Mouse (Mus musculus): ENCODE measurements around the gene Zfp719. TPM values are rescaled to one million over a fixed set of nuclear protein-coding genes. Genes with fewer than 3 reads are reported as not detected.

Zfp719 gene
- 8.9 and 9.6 TPM in 2 replicates for polyA plus RNA-seq (2015; fragmentation: Nextera tagmentation; extraction: Ambion mirVana)

DNA sequence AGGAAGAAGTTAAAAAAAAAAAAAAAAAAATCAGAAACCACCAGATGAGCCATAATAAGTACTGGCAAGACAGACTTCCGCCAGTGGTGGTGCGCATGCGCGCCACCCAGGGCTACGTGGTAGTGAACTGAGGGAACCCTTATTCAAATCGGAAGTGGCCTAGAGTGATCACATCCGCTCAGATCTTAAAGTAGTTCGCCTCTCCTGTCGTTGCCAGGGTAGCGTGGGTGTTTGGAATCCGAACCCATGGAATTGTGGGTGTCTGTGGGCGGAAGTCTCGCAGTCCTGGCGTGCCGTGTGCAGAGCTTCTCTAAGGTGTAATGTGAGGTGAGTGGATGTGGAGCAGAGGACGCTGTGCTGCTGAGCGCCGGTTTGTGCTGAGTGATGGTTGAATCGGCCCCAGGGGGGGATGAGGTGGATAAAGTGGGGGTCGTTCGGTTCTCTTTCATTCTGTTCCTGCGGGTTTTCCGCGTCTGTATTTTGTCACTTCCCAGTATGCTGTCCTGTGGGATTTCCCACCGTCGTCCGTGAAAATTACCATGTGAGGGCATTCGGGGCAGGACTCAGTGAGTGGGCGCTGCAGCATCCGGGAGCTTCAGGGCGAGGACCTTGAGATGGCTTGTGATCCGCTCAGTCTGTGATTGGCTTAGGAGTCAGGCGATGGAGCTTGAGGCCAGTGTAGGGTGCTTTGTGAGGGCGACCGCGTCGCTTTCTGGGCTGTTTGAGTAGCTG, at the start of gene Zfp719:
Gene Zfp719 (plus strand): TSS at position 171 of the 732 bp plus-strand sequence.

DNA sequence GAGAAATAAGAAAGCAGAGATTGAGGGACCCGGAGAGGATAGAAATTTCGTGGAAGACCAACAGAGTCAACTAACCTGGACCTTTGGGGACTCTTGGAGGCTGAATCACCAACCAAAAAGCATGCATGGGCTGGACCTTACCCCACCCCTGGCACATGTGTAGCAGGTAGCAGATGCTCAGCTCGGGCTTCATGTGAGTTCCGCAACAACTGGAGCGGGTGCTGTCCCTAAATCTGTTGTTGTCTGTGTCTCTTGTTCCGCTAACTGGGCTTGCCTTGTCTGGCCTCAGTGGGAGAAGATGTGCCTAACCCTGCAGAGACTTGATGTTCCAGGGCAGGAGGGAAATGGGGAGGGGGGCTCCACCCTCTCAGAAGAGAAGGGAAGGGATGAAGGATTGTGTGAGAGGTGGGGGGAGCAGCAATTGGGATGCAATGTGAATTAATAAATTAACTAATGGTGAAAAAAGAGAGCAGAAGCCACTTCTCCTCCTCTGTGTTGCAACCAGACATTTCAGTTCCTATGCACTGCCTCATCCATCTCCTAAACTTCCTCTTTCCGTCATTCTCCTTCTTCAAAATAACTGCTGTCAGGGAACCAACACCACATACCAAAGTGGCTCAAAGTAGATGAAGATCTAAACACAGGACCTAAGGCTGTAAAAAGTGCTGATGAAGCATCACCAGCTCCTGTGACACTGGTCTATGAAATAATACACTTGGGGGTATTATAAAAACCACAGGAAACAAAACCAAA, 35.0 kb upstream of the Zfp719 start, which contains the start of gene Cd33:
Gene Cd33 (minus strand): TSS at position 204 of the 753 bp plus-strand sequence.

DNA sequence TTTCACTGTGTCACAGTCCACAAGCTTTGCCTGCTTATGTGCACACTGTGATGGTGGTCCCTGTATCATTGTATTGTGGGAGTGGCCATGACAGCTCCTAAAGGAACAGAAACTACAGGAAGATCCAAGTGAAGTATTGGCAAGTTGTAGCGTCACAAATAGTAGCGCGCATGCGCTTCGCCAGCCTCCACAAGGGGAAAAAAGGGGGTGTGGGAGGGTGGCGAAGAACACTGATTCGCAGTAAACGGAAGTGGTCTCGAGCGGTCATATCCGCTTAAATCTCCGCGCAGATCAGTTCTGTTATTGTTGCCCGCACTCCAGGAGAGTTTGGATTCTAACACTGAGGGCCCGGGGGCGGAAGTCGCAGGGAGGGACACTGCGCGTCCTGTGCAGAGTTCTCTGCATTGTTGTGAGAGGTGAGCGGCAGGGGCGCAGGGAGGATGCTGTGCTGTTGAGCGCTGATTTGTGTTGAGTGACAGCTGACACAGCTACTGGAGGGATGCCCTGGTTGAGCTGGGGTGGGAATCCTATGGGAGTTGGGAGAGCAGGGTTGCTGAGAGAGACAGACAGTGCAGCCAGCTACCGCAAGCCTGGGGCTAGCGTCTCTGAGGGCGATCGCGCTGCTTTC, 17.3 kb upstream of the Zfp719 start, which contains the start of gene Zfp658:
Gene Zfp658 (plus strand): TSS at position 251 of the 628 bp plus-strand sequence.

GRCm38 (mm10) chr7:43606896-43607742, 27.7 kb downstream of the Zfp719 start, which contains the start of gene Zfp819:
TSS of gene Zfp819 (plus strand) at chr7:43607169.

DNA sequence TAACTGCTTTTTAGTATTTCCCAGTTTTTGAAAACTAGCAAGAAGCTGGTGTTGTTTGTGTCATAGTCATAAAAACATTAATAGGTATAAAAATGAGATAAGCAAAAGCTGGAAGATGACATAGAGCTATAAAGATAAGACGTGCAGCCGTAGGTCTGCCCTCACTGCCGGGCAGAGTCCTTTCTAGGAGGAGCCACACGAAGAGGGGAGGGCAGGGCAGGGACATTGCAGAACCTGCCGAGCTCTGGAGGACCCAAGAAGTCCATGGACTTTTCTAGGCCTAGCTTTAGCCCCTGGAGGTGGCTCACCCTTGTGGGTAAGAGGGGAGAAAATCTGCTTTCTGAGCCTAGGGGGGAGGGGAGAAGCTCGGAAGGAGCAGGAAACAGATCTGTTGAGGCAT, 55.1 kb downstream of the Zfp719 start, which contains the start of gene Ceacam18:
Gene Ceacam18 (plus strand): TSS at position 208 of the 400 bp plus-strand sequence.

Other genes starting within 250 kb of the Zfp719 start
- 0.29 and 0.32 TPM in 2 replicates for gene Siglecf, start 228.3 kb upstream of the Zfp719 start, polyA plus RNA-seq (2015; fragmentation: Nextera tagmentation; extraction: Ambion mirVana)
- gene Siglecg, start 171.4 kb upstream of the Zfp719 start, polyA plus RNA-seq (2015; fragmentation: Nextera tagmentation; extraction: Ambion mirVana), result not detected in 2 replicates
- not detected in 2 replicates for gene Lim2, start 151.9 kb upstream of the Zfp719 start, polyA plus RNA-seq (2015; fragmentation: Nextera tagmentation; extraction: Ambion mirVana)
- gene Nkg7, start 142.5 kb upstream of the Zfp719 start, polyA plus RNA-seq (2015; fragmentation: Nextera tagmentation; extraction: Ambion mirVana), result not detected in 2 replicates
- gene Cldnd2, start 138.8 kb upstream of the Zfp719 start, polyA plus RNA-seq (2015; fragmentation: Nextera tagmentation; extraction: Ambion mirVana), result not detected in 2 replicates
- 158 and 160 TPM in 2 replicates for gene Etfb, start 135.5 kb upstream of the Zfp719 start, polyA plus RNA-seq (2015; fragmentation: Nextera tagmentation; extraction: Ambion mirVana)
- 0.35 TPM in 1 of 2 replicates, not detected in the other for gene Gm45233, start 135.5 kb upstream of the Zfp719 start, polyA plus RNA-seq (2015; fragmentation: Nextera tagmentation; extraction: Ambion mirVana)
- 22.5 and 30.7 TPM in 2 replicates for gene Vsig10l, start 116.5 kb upstream of the Zfp719 start, polyA plus RNA-seq (2015; fragmentation: Nextera tagmentation; extraction: Ambion mirVana)
- gene Iglon5, start 89.5 kb upstream of the Zfp719 start, polyA plus RNA-seq (2015; fragmentation: Nextera tagmentation; extraction: Ambion mirVana), result 12.7 and 16.4 TPM in 2 replicates
- not detected in 2 replicates for gene 4931406B18Rik, start 73.7 kb upstream of the Zfp719 start, polyA plus RNA-seq (2015; fragmentation: Nextera tagmentation; extraction: Ambion mirVana)
- gene Cd33, start 35.2 kb upstream of the Zfp719 start, polyA plus RNA-seq (2015; fragmentation: Nextera tagmentation; extraction: Ambion mirVana), result 1.9 and 2.0 TPM in 2 replicates
- 3.7 and 3.9 TPM in 2 replicates for gene Zfp658, start 17.4 kb upstream of the Zfp719 start, polyA plus RNA-seq (2015; fragmentation: Nextera tagmentation; extraction: Ambion mirVana)
- gene Zfp819, start 27.6 kb downstream of the Zfp719 start, polyA plus RNA-seq (2015; fragmentation: Nextera tagmentation; extraction: Ambion mirVana), result 0.34 and 0.43 TPM in 2 replicates
- gene Ceacam18, start 55.1 kb downstream of the Zfp719 start, polyA plus RNA-seq (2015; fragmentation: Nextera tagmentation; extraction: Ambion mirVana), result not detected in 2 replicates
- 0.31 and 0.66 TPM in 2 replicates for gene Siglece, start 80.6 kb downstream of the Zfp719 start, polyA plus RNA-seq (2015; fragmentation: Nextera tagmentation; extraction: Ambion mirVana)
- 13.4 and 16.4 TPM in 2 replicates for gene Ctu1, start 92.4 kb downstream of the Zfp719 start, polyA plus RNA-seq (2015; fragmentation: Nextera tagmentation; extraction: Ambion mirVana)
- gene Klk14, start 110.8 kb downstream of the Zfp719 start, polyA plus RNA-seq (2015; fragmentation: Nextera tagmentation; extraction: Ambion mirVana), result not detected in 2 replicates
- 0.24 and 0.25 TPM in 2 replicates for gene Klk13, start 133.0 kb downstream of the Zfp719 start, polyA plus RNA-seq (2015; fragmentation: Nextera tagmentation; extraction: Ambion mirVana)
- gene Klk12, start 189.3 kb downstream of the Zfp719 start, polyA plus RNA-seq (2015; fragmentation: Nextera tagmentation; extraction: Ambion mirVana), result not detected in 2 replicates
- not detected in 2 replicates for gene Klk11, start 195.0 kb downstream of the Zfp719 start, polyA plus RNA-seq (2015; fragmentation: Nextera tagmentation; extraction: Ambion mirVana)
- gene Klk10, start 201.4 kb downstream of the Zfp719 start, polyA plus RNA-seq (2015; fragmentation: Nextera tagmentation; extraction: Ambion mirVana), result 0.28 and 0.54 TPM in 2 replicates
- 0.23 TPM in 1 of 2 replicates, not detected in the other for gene Klk9, start 212.3 kb downstream of the Zfp719 start, polyA plus RNA-seq (2015; fragmentation: Nextera tagmentation; extraction: Ambion mirVana)
- gene Klk8, start 218.0 kb downstream of the Zfp719 start, polyA plus RNA-seq (2015; fragmentation: Nextera tagmentation; extraction: Ambion mirVana), result 11.5 and 15.1 TPM in 2 replicates
- 0.11 and 0.15 TPM in 2 replicates for gene Klk7, start 231.7 kb downstream of the Zfp719 start, polyA plus RNA-seq (2015; fragmentation: Nextera tagmentation; extraction: Ambion mirVana)
- not detected in 2 replicates for gene Klk6, start 244.9 kb downstream of the Zfp719 start, polyA plus RNA-seq (2015; fragmentation: Nextera tagmentation; extraction: Ambion mirVana)